Mouse (Mus musculus) kidney, adult 2 months (tissue): ENCODE measurements around the gene Dnmt1.

Source experiments
- CTCF ChIP-seq: fragments of 200-500 bp; conservative IDR thresholded peaks from 2 replicates; pipeline ENCODE4 v1.5.1; 2011; ENCODE audit warnings: low read depth, mild to moderate bottlenecking, control low read depth, low read length, moderate library complexity, mixed read lengths; ENCODE audit not compliant: insufficient read depth, insufficient read length
- POLR2A ChIP-seq: fragments of 200-500 bp; IDR thresholded peaks from one replicate; pipeline ENCODE4 v1.6.1; 2011; ENCODE audit warnings: low read depth, low read length, control low read depth

GRCm38 (mm10) chr9:20979181-20979580, 19.5 kb upstream of the Dnmt1 start:
- TF ChIP-seq CTCF (no peak), POLR2A (no peak)
